Mouse (Mus musculus) liver, postnatal 0 days (tissue): ENCODE measurements around the gene Zfyve27. TPM values are rescaled to one million over a fixed set of nuclear protein-coding genes. Genes with fewer than 3 reads are reported as not detected.

Experiments used
- ATAC-seq: fragments of 200-750 bp; cut with Nextera tagmentation; 2 replicates; pipeline ENCODE4 v1.8.0; 2017; ENCODE audit warnings: mild to moderate bottlenecking, moderate library complexity
- DNase-seq: peaks from one replicate; pipeline ENCODE4 v3.0.0-alpha.2; 2016
- H3K27ac ChIP-seq: fragments of 300-500 bp; sonication (generic); 2 replicates; pipeline ENCODE4 v1.5.1; 2014; ENCODE audit warnings: antibody characterized with exemption, moderate library complexity, mild to moderate bottlenecking, low read depth
- H3K27me3 ChIP-seq: fragments of 300-500 bp; sonication (generic); 2 replicates; pipeline ENCODE4 v1.6.1; 2014; ENCODE audit warnings: low read length, control low read depth, mixed read lengths; ENCODE audit not compliant: insufficient read depth
- H3K36me3 ChIP-seq: fragments of 300-500 bp; sonication (generic); replicated peaks from 2 replicates; pipeline ENCODE4 v1.6.1; 2014; ENCODE audit warnings: mild to moderate bottlenecking, control low read depth, low read length, moderate library complexity, mixed read lengths; ENCODE audit not compliant: insufficient read depth
- H3K4me1 ChIP-seq: fragments of 300-500 bp; sonication (generic); 2 replicates; pipeline ENCODE4 v1.6.1; 2014; ENCODE audit warnings: antibody characterized with exemption, mild to moderate bottlenecking, control low read depth; ENCODE audit not compliant: insufficient read depth
- H3K4me2 ChIP-seq: fragments of 300-500 bp; sonication (generic); 2 replicates; pipeline ENCODE4 v1.6.1; 2014; ENCODE audit warnings: low read depth, mild to moderate bottlenecking, low read length, moderate library complexity, mixed read lengths
- H3K4me3 ChIP-seq: fragments of 300-500 bp; sonication (generic); 2 replicates; pipeline ENCODE4 v1.5.1; 2014; ENCODE audit warnings: low read depth, low read length
- H3K9ac ChIP-seq: fragments of 300-500 bp; sonication (generic); replicated peaks from 2 replicates; pipeline ENCODE4 v1.6.1; 2014; ENCODE audit warnings: mild to moderate bottlenecking, moderate library complexity
- H3K9me3 ChIP-seq: fragments of 300-500 bp; sonication (generic); 2 replicates; pipeline ENCODE4 v1.6.1; 2016; ENCODE audit warnings: mild to moderate bottlenecking, control low read depth, low read length, mixed read lengths
- CTCF ChIP-seq: sonication (generic); IDR thresholded peaks from 2 replicates; pipeline ENCODE4 v1.5.1; 2016; ENCODE audit warnings: antibody characterized with exemption, low read depth
- EP300 ChIP-seq: IDR thresholded peaks from 2 replicates; pipeline ENCODE4 v1.6.1; 2016; ENCODE audit warnings: antibody characterized with exemption, low read depth, mild to moderate bottlenecking
- WGBS: fragments of 180-500 bp; shearing (Covaris S2); extraction: QIAGEN DNeasy Blood & Tissue Kit; methylation state at CpG from one replicate; pipeline ENCODE4 v1.1.7; 2014; ENCODE audit not compliant: insufficient replicate concordance; 5-methylcytosine and 5-hydroxymethylcytosine counted together
- polyA plus RNA-seq: library from polyadenylated mRNA; unstranded; fragments of >200 nt; fragmentation: Nextera tagmentation; extraction: Ambion mirVana; gene quantifications from 2 replicates; pipeline ENCODE4 v1.2.1, GENCODE M21; 2015

The Zfyve27 gene
- polyA plus RNA-seq, 1 experiment from 2014 or later: 8.5 TPM

DNA sequence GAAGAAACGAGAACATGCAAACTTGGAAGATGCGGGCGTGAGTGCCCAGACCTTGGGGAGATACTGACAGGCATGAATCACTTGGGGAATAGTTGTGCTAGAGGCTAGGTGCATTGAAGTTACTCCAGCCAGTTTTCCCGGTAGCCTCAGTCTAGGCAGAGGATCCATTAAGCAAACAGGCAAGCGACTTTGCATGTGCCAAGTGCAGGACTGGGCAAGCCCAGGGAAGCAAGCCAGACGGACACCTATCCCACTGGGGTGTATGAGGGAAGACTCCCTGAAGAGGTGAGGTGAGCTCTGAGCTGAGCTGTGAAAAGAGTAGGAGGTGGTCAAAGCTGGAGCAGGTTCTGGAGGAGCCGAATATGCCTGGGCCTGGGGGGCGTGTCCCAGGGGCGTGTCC is 3.7 kb downstream of the Zfyve27 start:
- no peak for TF ChIP-seq CTCF
- no peak for TF ChIP-seq EP300
- Histone ChIP-seq H3K9ac (no peak overlapping the region), H3K4me2 (no peak overlapping the region), H3K4me3 (no peak overlapping the region), H3K27ac (no peak overlapping the region), H3K36me3 (no peaks in the 10 kb centered on the region), H3K9me3 (no peaks in the 10 kb centered on the region), H3K4me1 (peaks cover 23% of the 10 kb centered on the region), H3K27me3 (0 out of 2 replicates have a peak, but pooled peaks cover 4% of the 10 kb centered on the region)
- WGBS: 67% methylated on average over 9 of the region's 9 CpGs
- ATAC-seq (no peak), DNase-seq (peak; percentile 10)

DNA sequence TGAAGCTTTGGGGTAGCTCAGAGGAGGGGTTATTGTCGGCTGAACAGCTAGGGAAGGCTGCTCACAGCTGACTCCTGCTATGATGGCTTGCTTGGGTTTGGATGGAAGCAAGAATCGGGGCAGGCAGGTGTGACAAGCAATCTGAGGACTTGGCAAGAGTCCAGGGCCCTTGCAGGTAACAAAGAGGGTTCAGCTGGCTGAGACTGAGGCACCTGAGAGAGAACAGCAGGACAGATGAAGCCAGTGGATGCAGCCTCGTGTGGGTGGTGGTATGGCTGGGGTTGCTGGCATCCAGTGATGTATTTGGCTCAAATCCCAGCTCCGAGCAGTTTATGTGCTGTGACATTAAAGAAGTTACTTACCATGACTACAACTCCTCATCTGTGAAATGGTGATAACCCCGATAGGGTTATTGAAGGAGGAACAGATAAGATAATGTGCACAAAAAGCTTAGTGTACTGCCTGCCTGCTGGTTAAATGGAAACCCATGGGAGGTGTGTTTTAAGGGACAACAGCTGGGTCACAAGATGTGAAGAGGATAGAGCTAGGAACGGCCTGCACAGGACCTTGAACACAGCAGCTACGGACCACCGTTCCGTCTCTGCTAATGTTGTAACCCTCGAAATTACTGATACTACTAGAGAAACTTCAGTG is 5.7 kb downstream of the Zfyve27 start:
- no peak for ATAC-seq
- Histone ChIP-seq H3K4me1 (peaks cover 23% of the 10 kb centered on the region), H3K9me3 (no peaks in the 10 kb centered on the region), H3K4me2 (peak overlapping the region; percentile 91), H3K27ac (no peak overlapping the region), H3K9ac (no peak overlapping the region; the same call in 1 of the 2 replicates), H3K4me3 (no peak overlapping the region; the same call in 1 of the 2 replicates), H3K36me3 (no peaks in the 10 kb centered on the region; the same call in 1 of the 2 replicates), H3K27me3 (0 out of 2 replicates have a peak, but pooled peaks cover 4% of the 10 kb centered on the region)
- DNase-seq: no peak
- 52% methylated on average over 10 of the region's 10 CpGs for whole genome bisulfite sequencing
- TF ChIP-seq EP300 (peak; percentile 81), CTCF (no peak)

DNA sequence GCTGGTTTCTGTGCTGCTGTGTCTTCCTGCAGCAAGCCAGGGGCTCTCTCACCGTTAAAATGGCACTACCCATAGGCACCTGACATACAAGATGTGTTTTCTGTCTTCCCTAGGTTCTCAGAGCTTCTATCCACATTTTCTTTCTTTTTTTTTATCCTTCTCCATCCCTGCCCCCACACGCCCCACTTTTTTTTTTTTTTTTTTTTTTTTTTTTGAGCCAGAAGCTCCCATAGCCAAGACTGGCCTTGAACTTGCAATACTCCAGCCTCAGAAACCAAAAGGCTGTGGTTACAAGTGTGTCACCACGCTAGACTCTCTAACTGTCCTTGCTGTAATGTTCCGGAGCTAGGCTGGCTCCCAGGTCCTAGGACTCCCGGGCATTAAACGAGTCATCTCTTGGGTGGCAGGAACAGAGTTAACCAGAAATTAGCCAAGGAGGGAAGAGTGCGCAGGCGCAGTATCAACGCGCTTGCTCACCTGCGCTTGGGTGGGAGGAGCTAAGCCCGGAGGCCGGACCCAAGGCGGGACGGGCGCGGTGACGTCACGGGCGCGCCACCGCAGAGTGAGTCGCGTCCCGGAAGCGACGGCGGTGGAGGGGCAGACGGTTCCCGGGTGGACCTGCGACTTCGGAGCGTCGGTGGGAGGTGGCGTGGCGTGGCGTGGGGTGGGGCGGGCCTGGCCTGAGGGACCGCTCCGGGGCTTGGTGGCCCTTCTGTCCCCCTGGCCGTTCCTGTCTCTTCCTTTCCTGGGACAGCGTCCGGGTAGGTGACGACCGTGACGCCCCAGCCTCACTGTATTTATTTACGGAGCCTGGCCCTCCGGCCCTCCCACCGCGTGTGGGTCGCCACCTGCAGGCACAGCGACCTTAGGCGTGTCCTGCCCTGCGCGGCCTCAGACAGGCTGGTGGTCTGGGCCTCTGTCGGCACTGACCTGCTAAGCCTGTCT is 6.5 kb downstream of the Zfyve27 start:
- peaks cover 23% of the 10 kb centered on the region for H3K4me1 ChIP-seq
- peak overlapping the region; percentile 71 for H3K27ac ChIP-seq
- TF ChIP-seq EP300 (no peak), CTCF (peak; percentile 35)
- H3K9ac ChIP-seq: peak overlapping the region; percentile 97
- H3K4me2 ChIP-seq: peak overlapping the region; percentile 91
- 0 out of 2 replicates have a peak, but pooled peaks cover 4% of the 10 kb centered on the region for H3K27me3 ChIP-seq
- 2% methylated on average over 33 of the region's 56 CpGs for WGBS
- H3K9me3 ChIP-seq: no peaks in the 10 kb centered on the region
- H3K36me3 ChIP-seq: no peaks in the 10 kb centered on the region; the same call in 1 of the 2 replicates
- ATAC-seq (peak; percentile 95), DNase-seq (peak; percentile 97)
- peak overlapping the region; percentile 88 for H3K4me3 ChIP-seq

DNA sequence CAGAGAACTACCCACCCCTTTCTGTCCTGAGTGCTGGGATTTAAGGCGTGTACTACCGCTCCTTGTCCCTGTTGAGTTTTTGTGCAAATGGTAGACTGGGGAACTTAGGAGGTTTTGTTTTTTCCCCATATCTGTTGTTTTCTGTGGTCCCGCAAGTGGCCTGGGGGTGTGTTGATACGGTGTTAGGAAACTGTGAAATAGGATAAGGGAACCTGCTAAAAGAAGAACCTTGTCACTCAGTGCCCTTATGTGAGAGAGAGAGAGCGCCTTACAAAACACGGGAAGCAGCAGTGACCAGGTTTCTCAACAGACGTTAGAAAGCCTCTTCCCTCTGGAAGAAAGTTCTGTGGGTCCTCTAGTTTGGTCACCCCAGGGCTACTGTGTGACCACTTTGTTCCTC is 13.1 kb downstream of the Zfyve27 start:
- Histone ChIP-seq H3K9me3 (no peaks in the 10 kb centered on the region), H3K4me3 (no peak overlapping the region), H3K4me2 (peak overlapping the region; percentile 19), H3K27me3 (no peaks in the 10 kb centered on the region), H3K36me3 (peaks cover 26% of the 10 kb centered on the region), H3K27ac (peak overlapping the region; percentile 49), H3K9ac (no peak overlapping the region), H3K4me1 (peaks cover 4% of the 10 kb centered on the region; the same call in 1 of the 2 replicates)
- WGBS: 42% methylated on average over 7 of the region's 7 CpGs
- ATAC-seq (peak; percentile 78), DNase-seq (no peak)
- TF ChIP-seq CTCF (no peak), EP300 (peak; percentile 76)

DNA sequence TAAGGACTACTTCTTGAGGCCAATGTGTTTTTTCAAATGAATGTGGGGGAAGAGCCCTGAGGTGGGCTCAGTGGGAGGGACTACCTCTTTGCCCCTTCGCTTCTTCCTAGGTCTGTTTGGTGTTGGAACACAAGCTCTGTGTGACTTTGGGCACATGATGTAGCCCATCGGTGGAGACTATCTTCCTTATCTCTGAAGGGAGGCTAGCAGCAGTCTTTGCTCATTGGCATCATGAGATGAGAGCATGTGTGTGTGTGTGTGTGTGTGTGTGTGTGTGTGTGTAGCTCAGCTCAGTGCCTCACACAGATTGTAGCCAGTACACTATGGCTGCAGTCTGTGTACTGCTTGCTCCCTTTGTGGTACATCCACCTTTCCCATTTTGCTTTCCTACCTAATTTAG is 13.7 kb downstream of the Zfyve27 start:
- H3K27me3 ChIP-seq: no peaks in the 10 kb centered on the region
- peak; percentile 53; the same call in 1 of the 2 replicates for ATAC-seq
- DNase-seq: no peak
- no peak for TF ChIP-seq CTCF
- no peak for TF ChIP-seq EP300
- H3K4me2 ChIP-seq: peak overlapping the region; percentile 19
- H3K9me3 ChIP-seq: no peaks in the 10 kb centered on the region
- peaks cover 30% of the 10 kb centered on the region for H3K36me3 ChIP-seq
- 0 out of 2 replicates have a peak, but pooled peaks cover 3% of the 10 kb centered on the region for H3K4me1 ChIP-seq
- 44% methylated on average over 2 of the region's 2 CpGs for WGBS
- no peak overlapping the region for H3K4me3 ChIP-seq
- H3K27ac ChIP-seq: peak overlapping the region; percentile 49
- no peak overlapping the region for H3K9ac ChIP-seq

DNA sequence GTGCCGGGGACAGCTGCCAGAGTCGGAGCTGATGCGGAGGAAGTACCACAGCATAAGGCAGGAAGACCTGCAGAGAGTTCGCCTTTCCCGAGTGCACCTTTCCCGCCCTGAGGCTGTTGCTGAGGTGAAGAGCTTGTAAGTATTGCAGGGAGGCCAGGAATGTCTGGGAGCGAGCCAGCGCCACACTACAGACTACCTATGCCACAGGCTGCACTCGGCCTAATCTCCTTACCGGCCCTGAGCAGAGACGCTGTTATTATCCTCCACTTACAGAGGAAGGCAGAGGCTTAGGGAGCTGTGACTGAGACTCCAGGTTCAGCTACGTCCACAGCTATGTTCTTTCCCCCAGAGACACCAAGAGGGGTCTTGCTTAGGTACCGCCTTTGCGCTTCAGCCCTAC is 15.6 kb downstream of the Zfyve27 start:
- no peak overlapping the region for H3K4me2 ChIP-seq
- no peak for ATAC-seq

More for the DNA sequence above, 15.6 kb downstream of the Zfyve27 start:
- H3K9me3 ChIP-seq: no peaks in the 10 kb centered on the region
- H3K27ac ChIP-seq: no peak overlapping the region
- no peak overlapping the region for H3K4me3 ChIP-seq
- WGBS: 89% methylated on average over 14 of the region's 14 CpGs
- DNase-seq: no peak
- 0 out of 2 replicates have a peak, but pooled peaks cover 3% of the 10 kb centered on the region for H3K4me1 ChIP-seq
- no peak for TF ChIP-seq EP300
- no peak for TF ChIP-seq CTCF
- no peaks in the 10 kb centered on the region for H3K27me3 ChIP-seq
- peaks cover 48% of the 10 kb centered on the region for H3K36me3 ChIP-seq
- no peak overlapping the region for H3K9ac ChIP-seq
